Mouse (Mus musculus) kidney, postnatal 0 days (tissue): ENCODE data around the gene Hnrnpd. TPM values are rescaled to one million over a fixed set of nuclear protein-coding genes. Genes with fewer than 3 reads are reported as not detected.

ENCODE experiments used
- ATAC-seq: fragments of 200-750 bp; cut with Nextera tagmentation; replicated peaks from 2 replicates; pipeline ENCODE4 v1.8.0; 2017; ENCODE audit warnings: low read depth, moderate number of reproducible peaks, moderate TSS enrichment, moderate library complexity; ENCODE audit not compliant: low FRiP score
- DNase-seq: peaks from one replicate; pipeline ENCODE4 v3.0.0-alpha.2; 2016; ENCODE audit warnings: low spot score
- H3K27ac ChIP-seq: fragments of 300-500 bp; sonication (generic); 2 replicates; pipeline ENCODE4 v1.5.1; 2014; ENCODE audit warnings: mild to moderate bottlenecking
- H3K27me3 ChIP-seq: fragments of 300-500 bp; sonication (generic); 2 replicates; pipeline ENCODE4 v1.6.1; 2014; ENCODE audit warnings: low read length, mixed read lengths; ENCODE audit not compliant: insufficient read depth
- H3K36me3 ChIP-seq: fragments of 300-500 bp; sonication (generic); 2 replicates; pipeline ENCODE4 v1.6.1; 2014; ENCODE audit warnings: low read length, mixed read lengths; ENCODE audit not compliant: insufficient read depth
- H3K4me1 ChIP-seq: fragments of 300-500 bp; sonication (generic); replicated peaks from 2 replicates; pipeline ENCODE4 v1.6.1; 2014; ENCODE audit warnings: antibody characterized with exemption, low read length, mixed read lengths; ENCODE audit not compliant: insufficient read depth
- H3K4me2 ChIP-seq: fragments of 300-500 bp; sonication (generic); 2 replicates; pipeline ENCODE4 v1.6.1; 2014; ENCODE audit warnings: mild to moderate bottlenecking, low read length, moderate library complexity, mixed read lengths
- H3K4me3 ChIP-seq: fragments of 300-500 bp; sonication (generic); replicated peaks from 2 replicates; pipeline ENCODE4 v1.5.1; 2014; ENCODE audit warnings: low read depth, low read length
- H3K9ac ChIP-seq: fragments of 300-500 bp; sonication (generic); 2 replicates; pipeline ENCODE4 v1.6.1; 2014; ENCODE audit warnings: low read depth, low read length
- H3K9me3 ChIP-seq: fragments of 300-500 bp; sonication (generic); replicated peaks from 2 replicates; pipeline ENCODE4 v1.6.1; 2016; ENCODE audit warnings: low read length, inconsistent platforms, mixed read lengths
- CTCF ChIP-seq: IDR thresholded peaks from 2 replicates; pipeline ENCODE4 v1.5.1; 2016; ENCODE audit warnings: antibody characterized with exemption, low read depth, mild to moderate bottlenecking, moderate library complexity
- WGBS: fragments of 180-500 bp; shearing (Covaris S2); extraction: QIAGEN DNeasy Blood & Tissue Kit; methylation state at CpG from one replicate; pipeline ENCODE4 v1.1.7; 2014; 5-methylcytosine and 5-hydroxymethylcytosine counted together
- polyA plus RNA-seq: library from polyadenylated mRNA; unstranded; fragments of >200 nt; fragmentation: Nextera tagmentation; extraction: Ambion mirVana; gene quantifications from 2 replicates; pipeline ENCODE4 v1.2.1, GENCODE M21; 2015

Gene Hnrnpd
- polyA plus RNA-seq, 1 experiment from 2014 or later, result 125 TPM

GRCm38 (mm10) chr5:99952513-99952912, 26.2 kb downstream of the Hnrnpd start:
- Histone ChIP-seq H3K27me3 (no peaks in the 10 kb centered on the region), H3K4me2 (no peak overlapping the region), H3K9me3 (no peaks in the 10 kb centered on the region), H3K27ac (no peak overlapping the region), H3K9ac (no peak overlapping the region), H3K36me3 (peaks cover 6% of the 10 kb centered on the region; the same call in 1 of the 2 replicates), H3K4me3 (no peak overlapping the region), H3K4me1 (no peaks in the 10 kb centered on the region)
- WGBS, result 91% methylated on average over 5 of the region's 5 CpGs
- TF ChIP-seq CTCF, result no peak
- no peak for ATAC-seq
- no peak for DNase-seq

- WGBS, result 51% methylated on average over 10 of the region's 10 CpGs
These were observed 36.8 kb downstream of the Hnrnpd start for GRCm38 (mm10) chr5:99941776-99942502.

GRCm38 (mm10) chr5:99941273-99941672, 37.5 kb downstream of the Hnrnpd start:
- WGBS, result 78% methylated on average over 10 of the region's 10 CpGs
- TF ChIP-seq CTCF, result no peak
- DNase-seq (no peak), ATAC-seq (no peak)
- H3K9me3 ChIP-seq, result peaks cover 3% of the 10 kb centered on the region; the same call in 1 of the 2 replicates
- no peak overlapping the region for H3K9ac ChIP-seq
- H3K27me3 ChIP-seq, result no peaks in the 10 kb centered on the region
- H3K4me2 ChIP-seq, result no peak overlapping the region
- H3K4me1 ChIP-seq, result no peaks in the 10 kb centered on the region
- no peak overlapping the region for H3K4me3 ChIP-seq
- no peaks in the 10 kb centered on the region for H3K36me3 ChIP-seq
- H3K27ac ChIP-seq, result no peak overlapping the region

More at GRCm38 (mm10) chr5:99941776-99942502, 36.8 kb downstream of the Hnrnpd start:
- no peak for TF ChIP-seq CTCF
- Histone ChIP-seq H3K4me3 (no peak overlapping the region), H3K9ac (no peak overlapping the region), H3K4me2 (no peak overlapping the region), H3K27ac (no peak overlapping the region), H3K27me3 (no peaks in the 10 kb centered on the region), H3K36me3 (no peaks in the 10 kb centered on the region), H3K9me3 (peaks cover 3% of the 10 kb centered on the region; the same call in 1 of the 2 replicates), H3K4me1 (no peaks in the 10 kb centered on the region)
- DNase-seq, result no peak
- ATAC-seq, result no peak

GRCm38 (mm10) chr5:99939440-99939839, 39.3 kb downstream of the Hnrnpd start:
- Histone ChIP-seq H3K9ac (no peak overlapping the region), H3K4me3 (no peak overlapping the region)
- no peak for ATAC-seq

GRCm38 (mm10) chr5:99931910-99932309, 46.8 kb downstream of the Hnrnpd start:
- no peaks in the 10 kb centered on the region for H3K36me3 ChIP-seq
- ATAC-seq (no peak), DNase-seq (no peak)
- no peaks in the 10 kb centered on the region for H3K9me3 ChIP-seq
- 82% methylated on average over 6 of the region's 6 CpGs for WGBS
- H3K4me2 ChIP-seq, result no peak overlapping the region
- H3K4me3 ChIP-seq, result no peak overlapping the region
- no peak for TF ChIP-seq CTCF
- no peak overlapping the region for H3K27ac ChIP-seq
- H3K9ac ChIP-seq, result no peak overlapping the region
- no peaks in the 10 kb centered on the region for H3K27me3 ChIP-seq
- no peaks in the 10 kb centered on the region for H3K4me1 ChIP-seq

More at GRCm38 (mm10) chr5:99939440-99939839, 39.3 kb downstream of the Hnrnpd start:
- Histone ChIP-seq H3K27ac (no peak overlapping the region), H3K9me3 (0 out of 2 replicates have a peak, but pooled peaks cover 3% of the 10 kb centered on the region), H3K4me2 (no peak overlapping the region), H3K4me1 (no peaks in the 10 kb centered on the region), H3K36me3 (no peaks in the 10 kb centered on the region), H3K27me3 (no peaks in the 10 kb centered on the region)
- no peak for DNase-seq
- 84% methylated on average over 3 of the region's 3 CpGs for WGBS
- no peak for TF ChIP-seq CTCF

- DNase-seq (peak; percentile 44), ATAC-seq (no peak)
- Histone ChIP-seq H3K4me1 (no peaks in the 10 kb centered on the region), H3K4me2 (no peak overlapping the region), H3K4me3 (no peak overlapping the region), H3K36me3 (no peaks in the 10 kb centered on the region), H3K9ac (no peak overlapping the region), H3K27ac (no peak overlapping the region), H3K27me3 (no peaks in the 10 kb centered on the region), H3K9me3 (no peaks in the 10 kb centered on the region)
- 58% methylated on average over 4 of the region's 4 CpGs for WGBS
- peak; percentile 79 for TF ChIP-seq CTCF
These were observed 50.8 kb downstream of the Hnrnpd start for GRCm38 (mm10) chr5:99927951-99928350.
